Comparison of ENCODE assay signal across 24 mouse cellular contexts in the genomic region with DNA sequence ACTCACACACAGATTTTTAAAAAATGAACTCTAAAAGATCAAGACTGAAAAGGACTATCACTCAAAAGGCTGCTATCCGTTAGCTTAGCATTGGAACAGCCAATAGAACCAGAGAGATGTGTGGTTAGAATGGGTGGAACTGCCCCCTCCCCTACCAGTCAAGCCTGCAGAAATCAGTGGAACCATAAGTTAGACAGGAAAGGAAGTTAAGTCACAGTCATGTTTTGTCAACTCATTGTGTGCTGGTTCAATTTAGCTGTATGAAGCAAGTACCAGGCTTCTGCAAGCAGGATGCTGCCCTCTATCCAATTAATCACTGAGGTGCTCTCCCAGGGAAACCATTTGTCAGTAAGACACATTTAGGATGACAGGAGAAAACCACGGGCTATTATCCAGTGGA.
DNase-seq lines count a peak whose midpoint lies in the region; ATAC-seq and TF ChIP-seq lines count a peak whose summit lies in the region.
"Had no signal": no experiment of that assay in that cellular context is flagged by ENCODE, and none has a peak within 500 bp of the region (broad histone marks: within the 10 kb centered on the region; RNA-seq: fewer than 3 reads in every experiment).

No protein-coding gene starts in this region.

- no peak for TF ChIP-seq EP300 in MEL (IDR thresholded peaks at IDR 0.05; ENCODE audit: low read depth in 1 of 2, low read length in 2 of 2)

- no peak overlapping the region for H3K27ac ChIP-seq in MEL (ENCODE audit: control insufficient read depth, low read depth, low read length)
- H3K27ac ChIP-seq: embryonic facial prominence, embryonic 12.5 days; embryonic facial prominence, embryonic 15.5 days; gastrocnemius, adult 2 months; heart, embryonic 10.5 days; hindbrain, embryonic 10.5 days; hindbrain, embryonic 13.5 days; intestine, embryonic 15.5 days had no signal

- H3K4me3 ChIP-seq in MEL (ENCODE audit: control insufficient read depth in 1 of 2, insufficient read depth in 1 of 2, low read depth in 2 of 2, low read length in 2 of 2) = no peak overlapping the region
- H3K4me3 ChIP-seq: embryonic facial prominence, embryonic 12.5 days; embryonic facial prominence, embryonic 15.5 days; gastrocnemius, adult 2 months; heart, embryonic 10.5 days; hindbrain, embryonic 10.5 days; hindbrain, embryonic 13.5 days; intestine, embryonic 15.5 days had no signal

- DNase-seq in MEL (ENCODE audit: low read depth, low spot score) = peak; percentile 10
- no peak for DNase-seq in embryo, embryonic 10.5 days (ENCODE audit: low spot score)
- DNase-seq in right cerebral cortex, postnatal 4 days = no peak
- no peak for DNase-seq in yolk sac, embryonic 10.5 days (ENCODE audit: low spot score)
- DNase-seq: adrenal gland, postnatal 10 days; adrenal gland, postnatal 36 days; cerebellum, adult 11 months; cerebellum, adult 8-10 months; cerebellum, postnatal 36 days; forebrain, postnatal 0 days; gastrocnemius, adult 2 months; gastrocnemius, postnatal 14 days; heart, adult 18-20 months had no signal

- no peaks in the 10 kb centered on the region for H3K79me2 ChIP-seq in MEL (ENCODE audit: control insufficient read depth, insufficient read depth, low read length, poor library complexity)

- TF ChIP-seq POLR2A in MEL (IDR thresholded peaks at IDR 0.05; ENCODE audit: control insufficient read depth in 1 of 2, insufficient read depth in 1 of 2, low read depth in 1 of 2, low read length in 2 of 2, poor library complexity in 1 of 2) = no peak

- ATAC-seq in common myeloid progenitor, adult 5-6 weeks (replicated peaks; ENCODE audit: low read depth, poor library complexity, severe bottlenecking) = peak; percentile 97
- peak; percentile 84 for ATAC-seq in megakaryocyte, adult 5-6 weeks (ENCODE audit: poor library complexity, severe bottlenecking)
- ATAC-seq: forebrain, embryonic 14.5 days; forebrain, postnatal 0 days; hindbrain, embryonic 16.5 days; intestine, embryonic 15.5 days; Patski had no signal

- no peak for TF ChIP-seq CTCF in MEL (IDR thresholded peaks at IDR 0.05 in 2 of 3, conservative IDR thresholded peaks at IDR 0.05 in 1 of 3; ENCODE audit: control insufficient read depth in 1 of 3, insufficient read depth in 1 of 3, low read depth in 2 of 3, low read length in 3 of 3, poor library complexity in 1 of 3, severe bottlenecking in 1 of 3)

- no peaks in the 10 kb centered on the region for H3K9me3 ChIP-seq in MEL (replicated peaks; ENCODE audit: insufficient read depth, low read length)
- H3K9me3 ChIP-seq: embryonic facial prominence, embryonic 12.5 days; embryonic facial prominence, embryonic 15.5 days; heart, embryonic 10.5 days; hindbrain, embryonic 10.5 days; hindbrain, embryonic 13.5 days; intestine, embryonic 15.5 days had no signal

- no peak for TF ChIP-seq RAD21 in MEL (IDR thresholded peaks at IDR 0.05; ENCODE audit: low read depth, low read length)

- H3K4me1 ChIP-seq in MEL (ENCODE audit: control insufficient read depth in 1 of 2, insufficient read depth in 2 of 2, low read length in 2 of 2) = no peaks in the 10 kb centered on the region
- H3K4me1 ChIP-seq: embryonic facial prominence, embryonic 12.5 days; embryonic facial prominence, embryonic 15.5 days; heart, embryonic 10.5 days; hindbrain, embryonic 13.5 days; intestine, embryonic 15.5 days had no signal

- H3K36me3 ChIP-seq in MEL (ENCODE audit: control insufficient read depth in 1 of 2, insufficient read depth in 2 of 2, low read length in 2 of 2) = peaks cover 0 to 3% of the 10 kb centered on the region in 2 experiments; a peak in 2 of 4 replicates
- H3K36me3 ChIP-seq: embryonic facial prominence, embryonic 12.5 days; embryonic facial prominence, embryonic 15.5 days; heart, embryonic 10.5 days; hindbrain, embryonic 10.5 days; hindbrain, embryonic 13.5 days; intestine, embryonic 15.5 days had no signal

- no peak overlapping the region for H3K9ac ChIP-seq in MEL (ENCODE audit: control insufficient read depth, low read depth, low read length, poor library complexity, severe bottlenecking)
- H3K9ac ChIP-seq: embryonic facial prominence, embryonic 12.5 days; embryonic facial prominence, embryonic 15.5 days; forebrain, postnatal 0 days; hindbrain, embryonic 13.5 days; intestine, embryonic 15.5 days had no signal

- peaks cover 0 to 2% of the 10 kb centered on the region in 2 experiments; a peak in 2 of 4 replicates for H3K27me3 ChIP-seq in MEL (ENCODE audit: control insufficient read depth in 1 of 2, insufficient read depth in 2 of 2, low read length in 2 of 2)
- H3K27me3 ChIP-seq: embryonic facial prominence, embryonic 12.5 days; embryonic facial prominence, embryonic 15.5 days; hindbrain, embryonic 13.5 days; intestine, embryonic 15.5 days had no signal

TF ChIP-seq in MEL, 35 proteins besides CTCF, POLR2A, EP300 and RAD21:
- TF ChIP-seq KAT2A (conservative IDR thresholded peaks at IDR 0.05; ENCODE audit: low read depth, low read length) (no peak), TBP (IDR thresholded peaks at IDR 0.05; ENCODE audit: low read depth, low read length) (no peak), RCOR1 (IDR thresholded peaks at IDR 0.05; ENCODE audit: low read depth, low read length) (no peak), SMC3 (IDR thresholded peaks at IDR 0.05; ENCODE audit: low read depth, low read length) (no peak), USF2 (IDR thresholded peaks at IDR 0.05; ENCODE audit: borderline replicate concordance in 1 of 2, insufficient read depth in 1 of 2, low read depth in 1 of 2, low read length in 2 of 2) (no peak), GATA1 (IDR thresholded peaks at IDR 0.05; ENCODE audit: low read depth, low read length) (no peak), POLR2AphosphoS2 (IDR thresholded peaks at IDR 0.05; ENCODE audit: low read length) (no peak), MYB (IDR thresholded peaks at IDR 0.05; ENCODE audit: low read depth, low read length) (no peak), TAL1 (IDR thresholded peaks at IDR 0.05; ENCODE audit: low read length) (no peak), ZMIZ1 (IDR thresholded peaks at IDR 0.05; ENCODE audit: low read depth, low read length) (no peak)
